Mouse (Mus musculus): ENCODE data around the gene Tfap2a.

Gene Tfap2a

GRCm38 (mm10) chr13:40738196-40738880 lies at the start of gene Tfap2a:
Gene Tfap2a (minus strand): TSS chr13:40738376.
- no peak for DNase-seq (ENCODE audit: low read depth)

- DNase-seq (ENCODE audit: low read depth) = peak; percentile 22
Measured at GRCm38 (mm10) chr13:40784202-40784771, 46.1 kb upstream of the Tfap2a start.

GRCm38 (mm10) chr13:40757995-40758394 lies 19.8 kb upstream of the Tfap2a start:
- DNase-seq (ENCODE audit: low read depth) = no peak

GRCm38 (mm10) chr13:40756356-40756755 lies 18.2 kb upstream of the Tfap2a start:
- no peak for DNase-seq (ENCODE audit: low read depth)

- DNase-seq (ENCODE audit: low read depth) = no peak
Measured at GRCm38 (mm10) chr13:40754091-40754490, 15.9 kb upstream of the Tfap2a start.

GRCm38 (mm10) chr13:40751889-40752288 lies 13.7 kb upstream of the Tfap2a start:
- no peak for DNase-seq (ENCODE audit: low read depth)

- no peak for DNase-seq (ENCODE audit: low read depth)
Measured at GRCm38 (mm10) chr13:40749603-40749905, 11.4 kb upstream of the Tfap2a start.

GRCm38 (mm10) chr13:40748785-40749602 lies 10.8 kb upstream of the Tfap2a start:
- DNase-seq (ENCODE audit: low read depth) = no peak

GRCm38 (mm10) chr13:40744111-40744805 lies 6.1 kb upstream of the Tfap2a start:
- DNase-seq (ENCODE audit: low read depth) = no peak

GRCm38 (mm10) chr13:40743221-40743620 lies 5.0 kb upstream of the Tfap2a start:
- DNase-seq (ENCODE audit: low read depth) = no peak

- DNase-seq (ENCODE audit: low read depth) = no peak
Measured at GRCm38 (mm10) chr13:40741841-40742550, 3.8 kb upstream of the Tfap2a start.

GRCm38 (mm10) chr13:40741436-40741835 lies 3.3 kb upstream of the Tfap2a start:
- DNase-seq (ENCODE audit: low read depth) = no peak

- DNase-seq (ENCODE audit: low read depth) = no peak
Measured at GRCm38 (mm10) chr13:40740727-40741360, 2.7 kb upstream of the Tfap2a start.

GRCm38 (mm10) chr13:40739901-40740300 lies 1.7 kb upstream of the Tfap2a start:
- no peak for DNase-seq (ENCODE audit: low read depth)

- no peak for DNase-seq (ENCODE audit: low read depth)
Measured at GRCm38 (mm10) chr13:40739121-40739650, 1.0 kb upstream of the Tfap2a start.

- no peak for DNase-seq (ENCODE audit: low read depth)
Measured at GRCm38 (mm10) chr13:40737761-40738160, 415 bp downstream of the Tfap2a start.

GRCm38 (mm10) chr13:40737099-40737498 lies 1.1 kb downstream of the Tfap2a start:
- no peak for DNase-seq (ENCODE audit: low read depth)

- no peak for DNase-seq (ENCODE audit: low read depth)
Measured at GRCm38 (mm10) chr13:40736107-40736780, 1.9 kb downstream of the Tfap2a start.

GRCm38 (mm10) chr13:40735416-40736106 lies 2.6 kb downstream of the Tfap2a start:
- DNase-seq (ENCODE audit: low read depth) = no peak

All from c-Kit-positive CD71-negative TER-119-negative erythroid progenitor cells, embryonic 14.5 days (primary cell).